Mouse (Mus musculus): ENCODE measurements around the gene E130208F15Rik.
A peak's percentile ranks its signal among the peaks of the same experiment; 100 is the strongest.

E130208F15Rik gene

DNA sequence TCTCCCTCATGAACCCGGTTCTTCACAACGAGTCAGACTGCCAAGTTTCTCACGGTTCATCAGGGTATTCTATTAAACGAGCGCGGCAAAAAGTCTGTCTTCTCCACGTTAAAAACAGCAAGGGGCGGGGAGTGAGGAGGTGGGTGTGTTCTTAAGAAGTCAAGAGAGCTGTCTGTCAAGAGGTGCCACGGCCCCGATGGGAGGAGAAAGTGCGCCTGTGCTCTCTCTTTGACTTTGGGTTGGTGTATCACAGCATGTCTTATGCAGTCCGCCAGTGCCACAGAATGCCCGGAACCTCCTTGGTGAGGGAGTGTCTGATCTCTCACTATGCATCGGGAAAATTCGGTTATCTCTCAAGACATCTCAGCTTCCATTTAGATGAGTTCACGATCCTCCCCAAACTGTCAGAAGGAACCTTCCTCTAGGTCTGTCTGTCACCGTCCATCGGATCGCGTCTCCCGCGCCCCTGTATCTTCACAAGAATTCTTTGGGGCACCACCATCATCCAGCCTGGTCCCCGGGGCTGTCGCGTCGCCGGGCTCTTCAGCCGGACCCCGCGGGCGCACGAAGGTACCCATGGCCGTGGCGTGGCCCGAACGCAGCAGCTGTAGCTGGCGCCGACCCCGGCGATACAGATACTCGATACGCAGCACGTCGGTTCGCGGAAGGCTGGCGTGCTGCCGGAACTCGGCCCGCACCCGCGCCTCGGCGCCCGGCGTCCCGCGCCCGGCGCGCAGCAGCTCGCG is at the start of gene E130208F15Rik:
Gene E130208F15Rik, plus strand, starts transcription at position 202 of the 746 bp plus-strand sequence.
- DNase-seq (ENCODE audit: low spot score in 2 of 2) = peak; percentile 72 to 84

DNA sequence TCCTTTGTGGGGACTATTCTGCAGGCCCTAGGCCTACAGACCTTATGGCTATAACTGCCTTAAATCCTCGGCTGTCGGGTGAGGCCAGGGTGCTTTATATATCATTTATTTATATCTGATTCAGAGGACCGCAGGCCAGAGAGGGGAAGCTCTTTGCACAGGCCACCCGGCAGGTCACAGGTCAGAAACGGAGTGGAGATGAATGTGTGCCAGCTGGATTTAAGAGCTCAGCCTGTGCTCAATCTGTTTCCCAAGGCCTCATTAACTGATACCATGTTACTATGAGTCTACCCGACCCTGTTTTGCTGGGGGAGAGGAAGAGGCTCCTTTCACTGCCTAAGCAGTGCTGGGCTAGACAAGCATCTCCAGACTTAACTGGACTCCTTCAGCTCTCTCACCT is 47.2 kb upstream of the E130208F15Rik start:
- DNase-seq (ENCODE audit: low spot score in 2 of 2) = no peak

- DNase-seq (ENCODE audit: low spot score in 2 of 2) = no peak
Measured at GRCm38 (mm10) chr7:30278911-30279310, 42.6 kb upstream of the E130208F15Rik start.

DNA sequence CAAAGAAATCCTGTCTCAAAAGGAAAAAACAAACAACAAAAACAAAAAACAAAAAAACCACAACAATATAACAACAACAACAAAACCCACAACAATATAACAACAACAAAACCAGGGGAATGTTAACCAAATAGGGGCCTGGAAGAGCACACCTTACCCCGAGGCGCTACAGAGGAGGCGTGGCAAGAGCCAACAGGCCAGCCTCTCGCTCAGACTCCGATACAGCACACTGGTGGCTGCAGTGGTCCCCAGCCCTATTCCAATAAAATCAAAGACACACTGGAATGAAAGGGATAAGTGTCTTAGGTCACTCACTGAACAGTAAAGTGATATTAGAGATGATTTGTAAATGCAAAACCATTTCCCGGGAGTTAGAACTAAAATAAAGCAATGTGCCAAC is 42.0 kb upstream of the E130208F15Rik start:
- no peak for DNase-seq (ENCODE audit: low spot score in 2 of 2)

- DNase-seq (ENCODE audit: low spot score in 2 of 2) = peak; percentile 93 to 95
Measured at GRCm38 (mm10) chr7:30279951-30280669, 41.4 kb upstream of the E130208F15Rik start, which contains the start of the genes Thap8 and Wdr62. Gene Thap8 (plus strand): TSS chr7:30280094. Gene Wdr62 (minus strand): TSS chr7:30280419.

DNA sequence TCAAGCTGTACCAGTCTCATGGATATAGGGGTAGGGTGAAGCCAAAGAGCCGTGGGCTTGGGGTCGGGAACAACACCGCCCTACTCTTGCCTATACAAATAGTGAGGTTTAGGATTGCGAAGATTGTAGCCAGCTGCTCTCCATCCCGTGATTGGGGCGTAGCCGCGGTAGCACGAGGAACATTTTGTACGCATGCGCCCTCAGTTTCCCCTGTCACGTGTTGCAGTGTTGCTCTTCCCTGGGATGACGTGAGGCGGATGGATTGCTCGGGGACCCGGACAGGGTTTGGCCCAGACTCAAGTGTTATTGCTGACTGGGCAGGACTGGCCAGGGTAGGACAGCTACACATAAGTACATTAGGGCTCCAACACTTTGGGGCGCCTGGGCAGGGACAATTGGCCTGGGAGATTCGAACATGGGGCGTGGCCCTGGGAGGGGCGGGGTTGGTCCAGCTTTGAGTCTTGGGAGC is 40.8 kb upstream of the E130208F15Rik start:
- DNase-seq (ENCODE audit: low spot score in 2 of 2) = peak; percentile 75 to 85

DNA sequence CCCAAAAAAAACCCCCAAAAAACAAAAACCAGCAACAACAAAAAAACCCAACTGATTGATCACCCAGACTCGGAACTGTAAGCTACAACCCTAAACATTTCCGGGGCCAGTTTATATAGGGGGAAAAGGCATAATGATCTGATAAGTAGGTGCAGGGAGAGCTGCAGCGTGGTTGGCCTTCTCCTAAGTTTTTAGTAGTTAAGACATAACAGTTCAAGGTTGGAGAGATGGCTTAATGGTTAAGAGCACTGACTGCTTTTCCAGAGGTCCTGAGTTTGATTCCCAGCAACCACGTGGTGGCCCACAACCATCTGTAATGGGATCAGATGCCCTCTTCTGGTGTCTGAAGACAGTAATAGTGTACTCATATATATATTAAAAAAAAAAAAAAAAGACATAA is 40.0 kb upstream of the E130208F15Rik start:
- no peak for DNase-seq (ENCODE audit: low spot score in 2 of 2)

DNA sequence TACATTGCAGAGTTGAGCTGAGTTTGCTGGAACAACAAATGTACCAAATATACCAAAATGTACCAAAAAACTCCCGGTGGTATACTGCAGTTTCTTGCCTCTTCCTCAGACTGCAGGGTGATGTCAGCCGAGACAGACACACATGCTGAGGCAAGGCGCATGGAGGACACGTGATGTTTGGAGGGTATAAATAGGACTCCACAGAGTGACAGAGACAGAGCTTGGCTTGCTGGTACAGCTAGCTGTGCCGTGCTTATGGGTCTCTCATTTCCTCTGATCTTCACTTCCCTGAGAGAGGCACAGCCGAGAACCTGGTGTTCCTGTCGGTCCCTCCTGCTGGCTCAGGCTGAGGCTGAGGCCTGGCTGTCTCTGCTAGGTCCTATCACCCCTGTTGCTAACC is 38.8 kb upstream of the E130208F15Rik start:
- DNase-seq (ENCODE audit: low spot score in 2 of 2) = no peak

DNA sequence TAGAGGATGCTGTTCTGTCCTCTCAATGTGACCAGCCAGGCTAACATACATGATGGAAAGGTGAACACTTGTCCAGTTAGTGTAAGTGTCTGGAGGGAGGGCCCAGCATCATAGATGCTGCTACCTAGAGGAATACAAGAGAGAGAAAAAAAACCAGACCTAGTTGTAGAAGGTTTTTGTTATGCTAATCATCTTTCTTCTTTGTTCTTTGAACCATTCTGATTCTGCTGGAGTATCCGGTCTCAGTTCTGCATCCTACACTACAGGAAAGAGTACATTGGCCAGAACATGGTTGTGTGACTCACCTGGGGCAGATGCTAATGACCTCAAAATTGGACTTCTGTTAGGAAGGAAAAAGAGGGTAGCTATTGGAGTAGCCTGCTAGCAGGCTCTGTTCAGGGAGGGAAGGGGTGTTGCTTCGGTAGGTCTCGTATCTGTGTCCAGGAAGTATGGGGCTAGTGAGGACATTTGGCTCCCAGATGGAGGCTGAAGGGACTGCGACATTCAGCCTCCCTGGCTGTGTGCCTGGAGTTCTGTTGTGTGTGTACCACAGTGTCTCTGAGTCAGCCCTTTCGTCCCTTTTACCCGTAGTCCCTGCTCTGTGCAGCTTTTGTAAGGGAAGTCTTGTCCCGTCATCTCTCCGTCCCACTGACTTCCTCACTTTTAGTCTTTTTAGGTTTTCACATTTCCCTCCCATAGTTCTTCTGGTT is 34.7 kb upstream of the E130208F15Rik start:
- DNase-seq (ENCODE audit: low spot score in 2 of 2) = no peak

DNA sequence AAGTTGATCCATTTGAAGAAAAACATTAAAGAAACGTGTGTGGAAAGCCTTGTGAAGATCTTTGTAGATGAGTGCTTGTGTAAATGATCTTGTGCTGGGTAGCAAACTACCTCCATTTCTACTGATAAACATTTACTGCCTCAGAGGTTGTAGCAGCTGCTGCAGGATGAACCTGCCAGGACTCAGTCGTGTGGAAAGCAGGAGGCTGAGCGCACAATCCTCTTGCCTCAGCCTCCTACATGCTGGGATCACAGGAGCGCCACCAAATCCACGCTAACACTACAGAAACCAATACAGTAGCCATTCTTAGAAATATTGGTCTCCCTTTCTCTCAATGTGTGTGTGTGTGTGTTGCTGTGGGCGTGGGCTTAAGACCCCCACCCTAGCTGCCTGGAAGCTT is 33.5 kb upstream of the E130208F15Rik start:
- DNase-seq (ENCODE audit: low spot score in 2 of 2) = no peak

DNA sequence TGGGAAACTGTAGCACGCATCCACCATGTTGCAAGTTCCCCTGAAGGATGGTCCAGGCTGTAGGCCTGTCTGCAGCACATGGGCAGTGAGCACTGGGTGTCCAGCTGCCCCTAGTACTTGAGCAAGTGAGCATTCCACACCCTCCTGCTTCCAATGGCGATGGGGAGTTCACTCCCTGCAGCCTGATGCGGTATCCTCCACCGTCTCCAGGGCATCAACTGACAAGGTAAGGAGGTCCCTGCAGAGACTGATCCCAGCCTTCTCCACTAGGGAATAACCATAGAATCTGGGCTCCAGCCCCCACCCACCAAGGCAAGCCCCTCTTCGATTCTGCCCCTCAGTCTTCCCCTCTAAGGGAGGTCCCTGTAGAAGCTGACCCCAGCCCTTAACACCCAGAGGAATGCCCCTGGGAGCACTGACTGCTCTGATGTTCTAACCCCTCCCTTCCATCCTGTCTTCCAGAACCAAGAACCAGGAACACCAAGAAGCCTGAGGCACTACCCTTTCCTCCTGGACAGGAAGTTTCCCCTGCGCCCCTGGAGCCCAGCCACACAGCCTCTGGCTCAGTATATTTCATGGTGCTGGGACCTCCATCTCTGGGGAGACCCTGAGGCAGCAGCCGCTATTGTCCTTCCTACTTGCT is 32.3 kb upstream of the E130208F15Rik start:
- DNase-seq (ENCODE audit: low spot score in 2 of 2) = no peak

DNA sequence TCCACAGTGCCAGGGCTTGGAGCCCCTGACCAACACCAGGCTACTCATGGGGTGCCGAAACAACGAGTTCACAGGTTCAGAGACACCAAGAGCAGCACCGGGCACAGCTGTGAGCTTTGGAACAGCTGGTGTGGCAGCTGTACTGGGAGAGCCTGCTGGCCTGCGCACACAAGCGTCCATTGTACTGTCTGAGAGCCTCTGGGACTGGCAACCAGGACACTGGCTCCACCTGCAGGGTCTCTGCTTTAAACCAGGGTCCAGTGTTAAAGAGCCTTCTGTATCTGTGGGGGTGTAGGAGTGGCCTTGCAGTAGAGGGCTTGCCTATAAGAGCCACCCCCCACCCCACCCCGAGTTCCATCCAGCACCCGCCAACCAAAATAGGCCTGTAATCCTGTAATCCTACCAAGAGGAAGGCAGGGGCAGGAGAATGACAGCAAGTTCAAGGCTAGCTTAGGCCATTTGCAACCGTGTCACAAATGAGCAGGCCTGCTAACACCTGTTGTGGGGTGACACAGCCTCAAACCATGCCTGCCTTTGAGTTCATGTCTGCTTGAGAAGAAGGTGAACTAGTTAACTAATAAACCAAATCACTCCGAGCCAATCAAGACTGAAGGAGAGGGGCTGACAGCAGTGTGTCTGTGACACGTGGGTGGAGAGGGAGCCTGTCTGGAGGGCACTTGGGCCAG is 31.7 kb upstream of the E130208F15Rik start:
- DNase-seq (ENCODE audit: low spot score in 2 of 2) = no peak

- no peak for DNase-seq (ENCODE audit: low spot score in 2 of 2)
Measured at GRCm38 (mm10) chr7:30291215-30292131, 30.1 kb upstream of the E130208F15Rik start, which contains the start of gene Clip3. Gene Clip3 (plus strand): TSS chr7:30291728.

DNA sequence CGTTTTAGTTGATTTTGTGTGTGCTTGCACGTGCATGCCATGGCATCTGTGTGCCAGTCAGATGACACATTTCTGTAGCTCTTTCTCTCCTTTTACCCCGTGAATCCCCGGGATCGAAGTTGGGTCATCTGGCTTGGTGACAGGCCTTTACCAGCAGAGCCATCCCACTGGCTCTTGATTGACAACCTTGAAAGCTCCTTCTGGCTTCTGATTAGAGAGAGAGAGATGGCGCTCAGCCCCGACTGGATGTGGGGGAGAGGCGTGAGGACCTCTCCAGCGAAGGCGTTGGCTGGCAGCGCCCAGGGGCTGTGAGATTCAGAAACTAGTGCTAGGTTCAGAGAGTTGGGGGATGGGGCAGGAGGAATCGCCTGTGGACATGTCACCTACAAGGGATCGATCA is 27.7 kb upstream of the E130208F15Rik start:
- no peak for DNase-seq (ENCODE audit: low spot score in 2 of 2)

GRCm38 (mm10) chr7:30294296-30294695 is 27.2 kb upstream of the E130208F15Rik start:
- no peak for DNase-seq (ENCODE audit: low spot score in 2 of 2)

DNA sequence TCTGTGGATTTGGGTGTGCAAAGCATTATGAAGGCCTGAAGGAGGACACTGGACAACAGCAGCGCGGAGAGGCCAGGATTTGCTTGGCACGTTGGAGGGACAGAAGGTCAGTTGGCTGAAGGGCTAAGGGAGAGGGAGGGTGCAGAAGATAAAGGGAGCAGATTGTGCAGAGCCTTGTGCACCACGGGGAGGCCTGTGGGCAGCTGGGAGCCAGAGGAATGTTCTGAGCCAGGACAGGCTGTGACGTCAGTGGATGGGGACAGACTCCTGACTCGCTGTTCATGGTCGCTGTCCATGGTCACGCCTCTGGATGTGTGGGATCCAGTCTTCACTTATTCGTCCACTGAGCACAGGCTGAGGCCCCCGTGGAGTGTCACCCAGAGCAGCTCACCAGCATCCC is 26.4 kb upstream of the E130208F15Rik start:
- DNase-seq (ENCODE audit: low spot score in 2 of 2) = no peak

DNA sequence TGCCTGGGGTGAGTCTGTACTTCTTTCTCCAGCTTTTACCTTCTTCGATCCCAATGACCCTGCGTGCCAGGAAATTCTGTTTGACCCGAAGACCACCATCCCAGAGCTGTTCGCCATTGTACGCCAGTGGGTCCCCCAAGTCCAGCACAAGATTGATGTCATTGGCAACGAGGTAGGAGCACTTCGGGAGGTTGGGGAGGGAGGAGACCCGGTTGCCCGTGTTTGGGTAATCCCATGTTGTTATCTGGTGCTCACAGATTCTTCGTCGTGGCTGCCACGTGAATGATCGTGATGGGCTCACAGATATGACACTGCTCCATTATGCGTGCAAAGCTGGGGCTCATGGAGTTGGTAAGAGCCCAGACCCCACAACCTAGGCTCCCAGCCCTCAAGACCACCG is 24.7 kb upstream of the E130208F15Rik start:
- no peak for DNase-seq (ENCODE audit: low spot score in 2 of 2)

- no peak for DNase-seq (ENCODE audit: low spot score in 2 of 2)
Measured at GRCm38 (mm10) chr7:30297266-30297665, 24.3 kb upstream of the E130208F15Rik start.

DNA sequence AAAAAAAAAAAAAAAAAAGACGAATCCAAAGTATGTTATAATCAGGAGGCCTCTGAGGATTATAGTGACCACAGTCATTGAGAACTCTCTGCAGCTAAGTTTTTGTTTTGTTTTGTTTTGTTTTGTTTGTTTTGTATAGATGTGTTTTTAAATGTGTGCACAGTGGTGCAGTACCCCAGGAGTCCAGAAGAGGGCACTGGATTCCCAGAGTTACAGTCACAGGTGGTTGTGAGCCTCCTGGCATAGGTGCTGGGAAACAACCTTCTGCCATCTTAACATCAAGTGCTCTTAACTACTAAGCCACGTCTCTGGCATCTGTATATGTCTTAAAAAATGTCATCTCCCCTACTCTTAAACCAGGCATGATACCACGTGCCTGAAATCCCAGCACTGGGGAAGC is 20.6 kb upstream of the E130208F15Rik start:
- DNase-seq (ENCODE audit: low spot score in 2 of 2) = no peak

All from spleen, postnatal 4 days (tissue).